8 mouse cellular contexts compared by ENCODE assay signal in genomic region chr4:123239361-123240203, GRCm38 (mm10). TPM values are rescaled to one million over a fixed set of nuclear protein-coding genes. Genes with fewer than 3 reads are reported as not detected.
DNase-seq lines count a peak whose midpoint lies in the region; ATAC-seq and TF ChIP-seq lines count a peak whose summit lies in the region.

No protein-coding gene starts in this region.

- WGBS in intestine, embryonic 14.5 days, result 5% methylated on average over 52 of the region's 58 CpGs
- WGBS in liver, embryonic 15.5 days (ENCODE audit: insufficient replicate concordance), result 9% methylated on average over 58 of the region's 58 CpGs
- 18% methylated on average over 58 of the region's 58 CpGs for WGBS in olfactory bulb, adult 2 months

- no peaks in the 10 kb centered on the region for H3K4me1 ChIP-seq in ES-Bruce4 (ENCODE audit: control insufficient read depth, insufficient read depth, low read length)
- peaks cover 22% of the 10 kb centered on the region for H3K4me1 ChIP-seq in brown adipose tissue, adult 24 weeks (ENCODE audit: control insufficient read depth, insufficient read depth, insufficient read length, low read length)
- H3K4me1 ChIP-seq in intestine, embryonic 14.5 days (replicated peaks; ENCODE audit: control insufficient read depth, insufficient read depth, low read length), result peaks cover 20% of the 10 kb centered on the region; the same call in 1 of the 2 replicates
- H3K4me1 ChIP-seq in liver, embryonic 15.5 days (replicated peaks), result peaks cover 3% of the 10 kb centered on the region; the same call in 1 of the 2 replicates
- peaks cover 5% of the 10 kb centered on the region for H3K4me1 ChIP-seq in olfactory bulb, adult 2 months (ENCODE audit: control insufficient read depth, insufficient read depth, low read length)

- H3K27me3 ChIP-seq in ES-Bruce4 (ENCODE audit: control insufficient read depth, insufficient read depth, low read length, poor library complexity, severe bottlenecking), result peaks cover 3% of the 10 kb centered on the region
- peaks cover 12% of the 10 kb centered on the region for H3K27me3 ChIP-seq in intestine, embryonic 14.5 days (replicated peaks; ENCODE audit: control insufficient read depth, insufficient read depth, low read length)
- peaks cover 95% of the 10 kb centered on the region for H3K27me3 ChIP-seq in liver, embryonic 15.5 days

- H3K9me3 ChIP-seq in ES-Bruce4 (replicated peaks; ENCODE audit: control insufficient read depth, insufficient read depth, low read length, poor library complexity, severe bottlenecking), result no peaks in the 10 kb centered on the region
- no peaks in the 10 kb centered on the region for H3K9me3 ChIP-seq in intestine, embryonic 14.5 days (ENCODE audit: control insufficient read depth, low read length)
- no peaks in the 10 kb centered on the region for H3K9me3 ChIP-seq in liver, embryonic 15.5 days (replicated peaks)

- H3K4me3 ChIP-seq in ES-Bruce4 (ENCODE audit: low read depth, low read length), result peak overlapping the region; percentile 70
- H3K4me3 ChIP-seq in brown adipose tissue, adult 24 weeks (ENCODE audit: insufficient read depth, low read depth, low read length), result peak overlapping the region; percentile 29
- peak overlapping the region; percentile 26 for H3K4me3 ChIP-seq in intestine, embryonic 14.5 days (ENCODE audit: low read depth, low read length)
- 0 out of 2 replicates have a peak overlapping the region, but pooled peaks have one; percentile 14 for H3K4me3 ChIP-seq in liver, embryonic 15.5 days (replicated peaks)
- peak overlapping the region; percentile 2; the same call in 1 of the 2 replicates for H3K4me3 ChIP-seq in olfactory bulb, adult 2 months (ENCODE audit: insufficient read depth, low read depth, low read length)

- TF ChIP-seq EP300 in ES-Bruce4 (IDR thresholded peaks at IDR 0.05; ENCODE audit: insufficient read depth, low read depth, low read length), result no peak

- no peak overlapping the region for H3K27ac ChIP-seq in ES-Bruce4 (ENCODE audit: insufficient read depth, low read length)
- peak overlapping the region; percentile 75 for H3K27ac ChIP-seq in brown adipose tissue, adult 24 weeks (replicated peaks; ENCODE audit: low read depth, low read length)
- H3K27ac ChIP-seq in intestine, embryonic 14.5 days (ENCODE audit: low read depth), result peak overlapping the region; percentile 73
- no peak overlapping the region for H3K27ac ChIP-seq in liver, embryonic 15.5 days (replicated peaks)
- H3K27ac ChIP-seq in olfactory bulb, adult 2 months (ENCODE audit: insufficient read depth, low read depth, low read length), result no peak overlapping the region

- peak overlapping the region; percentile 37 for H3K9ac ChIP-seq in ES-Bruce4 (ENCODE audit: low read depth, poor library complexity, severe bottlenecking)
- peak overlapping the region; percentile 39 for H3K9ac ChIP-seq in intestine, embryonic 14.5 days (ENCODE audit: low read length)
- no peak overlapping the region for H3K9ac ChIP-seq in liver, embryonic 15.5 days

- H3K36me3 ChIP-seq in ES-Bruce4 (ENCODE audit: control insufficient read depth, insufficient read depth, low read length, poor library complexity, severe bottlenecking), result no peaks in the 10 kb centered on the region
- H3K36me3 ChIP-seq in intestine, embryonic 14.5 days (ENCODE audit: control insufficient read depth, insufficient read depth, low read length), result 0 out of 2 replicates have a peak, but pooled peaks cover 4% of the 10 kb centered on the region
- H3K36me3 ChIP-seq in liver, embryonic 15.5 days (replicated peaks), result no peaks in the 10 kb centered on the region

- ATAC-seq in intestine, embryonic 14.5 days (replicated peaks; ENCODE audit: low FRiP score, low TSS enrichment, low read depth), result peak; percentile 69
- no peak; the same call in 1 of the 2 replicates for ATAC-seq in liver, embryonic 15.5 days (ENCODE audit: insufficient read depth)

- no peak for TF ChIP-seq CTCF in ES-Bruce4 (IDR thresholded peaks at IDR 0.05; ENCODE audit: low read depth, low read length)
- TF ChIP-seq CTCF in olfactory bulb, adult 2 months (IDR thresholded peaks at IDR 0.05; ENCODE audit: insufficient read depth, low read depth, low read length), result no peak

- peak overlapping the region; percentile 52 for H3K4me2 ChIP-seq in intestine, embryonic 14.5 days (ENCODE audit: low read length)
- peak overlapping the region; percentile 45 for H3K4me2 ChIP-seq in liver, embryonic 15.5 days

- peak; percentile 80 to 87 for DNase-seq in gastrocnemius, postnatal 4 days (ENCODE audit: low spot score in 2 of 2)
- DNase-seq in intestine, embryonic 14.5 days (ENCODE audit: low spot score), result peak; percentile 70
- DNase-seq in layer of hippocampus, adult 8-10 months (ENCODE audit: low spot score in 2 of 2), result no peak
- DNase-seq in right cerebral cortex, postnatal 36 days (ENCODE audit: low spot score in 2 of 2), result no peak

- TF ChIP-seq POLR2A in ES-Bruce4 (IDR thresholded peaks at IDR 0.05; ENCODE audit: insufficient read depth, low read length), result no peak
- TF ChIP-seq POLR2A in olfactory bulb, adult 2 months (IDR thresholded peaks at IDR 0.05; ENCODE audit: insufficient read depth, low read depth, low read length), result no peak

RNA-seq across cellular contexts. Expression of gene Heyl, which starts 6.2 kb away (rescaled TPM):
- polyA plus RNA-seq in ES-Bruce4 (2011; ENCODE audit: insufficient read depth, insufficient read length, low read depth, missing spikeins), result not detected in 2 replicates
- 8.3 and 8.9 TPM in 2 replicates for polyA plus RNA-seq in brown adipose tissue, adult 24 weeks (2012; ENCODE audit: insufficient read depth, insufficient read length, missing spikeins)
- 10 to 100 TPM; 25.9 to 30.8 TPM for total RNA-seq in gastrocnemius, postnatal 4 days (2021)
- 16.0 and 16.8 TPM in 2 replicates for polyA plus RNA-seq in intestine, embryonic 14.5 days (2014; fragmentation: Nextera tagmentation; extraction: Ambion mirVana)
- polyA plus RNA-seq in liver, embryonic 15.5 days (2015; fragmentation: Nextera tagmentation; extraction: Ambion mirVana), result 1.2 TPM in 2 replicates
- polyA plus RNA-seq in olfactory bulb, adult 2 months (2012; ENCODE audit: insufficient read depth, insufficient read length, low replicate concordance, missing spikeins), result not detected in 2 replicates
- total RNA-seq in layer of hippocampus, adult 8-10 months (2022), result 1 to 10 TPM; 2.9 to 5.2 (median 3.5) TPM

RNA-seq across cellular contexts. Expression of gene Pabpc4, which starts 22.6 kb away (rescaled TPM):
- polyA plus RNA-seq in ES-Bruce4 (2011; ENCODE audit: insufficient read depth, insufficient read length, low read depth, missing spikeins), result 221 and 225 TPM in 2 replicates
- 45.5 and 52.1 TPM in 2 replicates for polyA plus RNA-seq in brown adipose tissue, adult 24 weeks (2012; ENCODE audit: insufficient read depth, insufficient read length, missing spikeins)
- 100 to 1,000 TPM; 209 to 262 TPM for total RNA-seq in gastrocnemius, postnatal 4 days (2021)
- polyA plus RNA-seq in intestine, embryonic 14.5 days (2014; fragmentation: Nextera tagmentation; extraction: Ambion mirVana), result 72.1 and 72.2 TPM in 2 replicates
- 79.4 and 99.7 TPM in 2 replicates for polyA plus RNA-seq in liver, embryonic 15.5 days (2015; fragmentation: Nextera tagmentation; extraction: Ambion mirVana)
- not detected in 2 replicates for polyA plus RNA-seq in olfactory bulb, adult 2 months (2012; ENCODE audit: insufficient read depth, insufficient read length, low replicate concordance, missing spikeins)
- total RNA-seq in layer of hippocampus, adult 8-10 months (2022), result 10 to 100 TPM; 40.2 to 45.7 (median 44.2) TPM

RNA-seq across cellular contexts. Expression of gene Nt5c1a, which starts 38.3 kb away (rescaled TPM):
- polyA plus RNA-seq in ES-Bruce4 (2011; ENCODE audit: insufficient read depth, insufficient read length, low read depth, missing spikeins), result not detected in 2 replicates
- polyA plus RNA-seq in brown adipose tissue, adult 24 weeks (2012; ENCODE audit: insufficient read depth, insufficient read length, missing spikeins), result not detected in 2 replicates
- 1 to 10 TPM; 3.3 to 9.3 TPM for total RNA-seq in gastrocnemius, postnatal 4 days (2021)
- polyA plus RNA-seq in intestine, embryonic 14.5 days (2014; fragmentation: Nextera tagmentation; extraction: Ambion mirVana), result not detected in 2 replicates
- polyA plus RNA-seq in liver, embryonic 15.5 days (2015; fragmentation: Nextera tagmentation; extraction: Ambion mirVana), result not detected in 2 replicates
- not detected in 2 replicates for polyA plus RNA-seq in olfactory bulb, adult 2 months (2012; ENCODE audit: insufficient read depth, insufficient read length, low replicate concordance, missing spikeins)
- total RNA-seq in layer of hippocampus, adult 8-10 months (2022), result 10 to 100 TPM; 14.5 to 16.8 (median 15.6) TPM

RNA-seq across cellular contexts. Expression of gene Hpcal4, which starts 56.6 kb away (rescaled TPM):
- polyA plus RNA-seq in ES-Bruce4 (2011; ENCODE audit: insufficient read depth, insufficient read length, low read depth, missing spikeins), result 0.82 and 2.5 TPM in 2 replicates
- polyA plus RNA-seq in brown adipose tissue, adult 24 weeks (2012; ENCODE audit: insufficient read depth, insufficient read length, missing spikeins), result 0.83 and 2.0 TPM in 2 replicates
- total RNA-seq in gastrocnemius, postnatal 4 days (2021), result under 1 TPM; 0.29 to 0.36 TPM
- polyA plus RNA-seq in intestine, embryonic 14.5 days (2014; fragmentation: Nextera tagmentation; extraction: Ambion mirVana), result 7.5 and 7.8 TPM in 2 replicates
- polyA plus RNA-seq in liver, embryonic 15.5 days (2015; fragmentation: Nextera tagmentation; extraction: Ambion mirVana), result 0.03 TPM in 1 of 2 replicates, not detected in the other
- polyA plus RNA-seq in olfactory bulb, adult 2 months (2012; ENCODE audit: insufficient read depth, insufficient read length, low replicate concordance, missing spikeins), result 61.6 TPM in 1 of 2 replicates, not detected in the other
- 100 to 1,000 TPM; 374 to 501 (median 436) TPM for total RNA-seq in layer of hippocampus, adult 8-10 months (2022)

Comparison
In these comparisons a context has a peak if more than half of its experiments do, and no peak if none do; other contexts are left out.
1. H3K27ac ChIP-seq: peak in brown adipose tissue, adult 24 weeks (single experiment) and intestine, embryonic 14.5 days (single experiment); none in ES-Bruce4 (single experiment), liver, embryonic 15.5 days (single experiment) and olfactory bulb, adult 2 months (single experiment).
2. H3K4me3 ChIP-seq: peak in every context shown above with its lines; median percentile 70 in ES-Bruce4; 29 in brown adipose tissue, adult 24 weeks; 26 in intestine, embryonic 14.5 days; 14 in liver, embryonic 15.5 days; 2 in olfactory bulb, adult 2 months.
3. DNase-seq: peak in gastrocnemius, postnatal 4 days (2 of 2) and intestine, embryonic 14.5 days (single experiment); none in layer of hippocampus, adult 8-10 months (0 of 2) and right cerebral cortex, postnatal 36 days (0 of 2).